Mouse (Mus musculus) midbrain, embryonic 10.5 days (tissue): ENCODE data around the gene Ly6c2. TPM values are rescaled to one million over a fixed set of nuclear protein-coding genes. Genes with fewer than 3 reads are reported as not detected.
A peak's percentile ranks its signal among the peaks of the same experiment; 100 is the strongest.
"Not testable (repeated sequence)": the region's sequence is repeated elsewhere in the genome, so short reads cannot be mapped to it uniquely, and the experiment has no call there.

Experiments used
- DNase-seq: peaks from one replicate; pipeline ENCODE4 v3.0.0-alpha.2; 2017; ENCODE audit warnings: low spot score
- H3K27ac ChIP-seq: fragments of 300-500 bp; sonication (generic); replicated peaks from 2 replicates; pipeline ENCODE4 v1.5.1; 2016; ENCODE audit warnings: mild to moderate bottlenecking
- H3K27me3 ChIP-seq: fragments of 300-500 bp; sonication (generic); 2 replicates; pipeline ENCODE4 v1.6.1; 2016; ENCODE audit warnings: low read depth, mild to moderate bottlenecking; ENCODE audit not compliant: poor library complexity, severe bottlenecking
- H3K36me3 ChIP-seq: fragments of 300-500 bp; sonication (generic); 2 replicates; pipeline ENCODE4 v1.6.1; 2016; ENCODE audit warnings: mild to moderate bottlenecking, moderate library complexity
- H3K4me1 ChIP-seq: fragments of 300-500 bp; sonication (generic); 2 replicates; pipeline ENCODE4 v1.6.1; 2016
- H3K4me3 ChIP-seq: fragments of 300-500 bp; sonication (generic); 2 replicates; pipeline ENCODE4 v1.5.1; 2016; ENCODE audit warnings: mild to moderate bottlenecking, moderate library complexity
- H3K9me3 ChIP-seq: fragments of 300-500 bp; sonication (generic); replicated peaks from 2 replicates; pipeline ENCODE4 v1.6.1; 2016; ENCODE audit warnings: mild to moderate bottlenecking
- whole genome bisulfite sequencing: fragments of 180-500 bp; shearing (Covaris S2); methylation state at CpG from one replicate; pipeline ENCODE4 v1.1.7; 2016; 5-methylcytosine and 5-hydroxymethylcytosine counted together
- polyA plus RNA-seq: library from polyadenylated mRNA; unstranded; fragments of >200 nt; fragmentation: Nextera tagmentation; extraction: Ambion mirVana; gene quantifications from 2 replicates; pipeline ENCODE4 v1.2.1, GENCODE M21; 2016

The Ly6c2 gene
- polyA plus RNA-seq, 1 experiment from 2014 or later: not detected

DNA sequence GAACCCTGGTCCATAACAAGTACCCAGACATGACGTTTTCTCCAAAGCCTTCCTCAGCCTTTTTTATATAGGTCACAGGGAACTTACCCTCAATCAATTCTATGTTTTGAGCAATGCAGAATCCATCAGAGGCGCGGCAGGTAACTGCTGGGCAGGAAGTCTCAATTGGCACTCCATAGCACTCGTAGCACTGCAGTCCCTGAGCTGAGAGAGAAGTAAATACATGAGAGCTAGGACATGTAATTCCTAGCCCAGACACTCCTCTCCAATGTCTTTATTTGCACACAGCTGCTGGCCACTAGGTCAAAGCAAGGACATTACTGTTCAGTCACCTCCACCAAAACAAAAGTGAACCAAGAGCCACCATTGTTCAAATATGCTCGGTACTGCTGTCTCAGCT, 1.3 kb downstream of the Ly6c2 start:
- H3K4me1 ChIP-seq, H3K4me3 ChIP-seq, H3K27ac ChIP-seq, DNase-seq, H3K9me3 ChIP-seq, H3K36me3 ChIP-seq, H3K27me3 ChIP-seq: not testable (repeated sequence)
- 81% methylated on average over 3 of the region's 5 CpGs for WGBS

DNA sequence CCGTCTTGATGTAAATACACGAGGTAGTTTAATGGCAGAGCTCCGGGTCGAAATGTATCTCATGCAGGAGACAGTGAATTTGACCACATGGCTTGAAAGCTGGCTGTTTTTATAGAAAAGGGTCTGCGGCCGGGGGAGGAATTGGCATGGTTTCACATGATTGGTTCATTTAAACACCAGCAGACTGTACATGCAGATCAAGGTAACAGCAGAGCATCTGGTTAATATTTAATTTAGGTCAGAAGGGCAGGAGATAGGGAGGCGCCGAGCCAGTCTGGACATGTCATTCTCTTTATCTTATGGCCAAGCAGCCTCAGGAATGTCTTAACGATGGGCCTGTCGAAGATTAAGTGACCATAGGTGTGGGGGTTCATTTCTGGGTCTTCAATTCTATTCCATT, 12.5 kb downstream of the Ly6c2 start:
- Histone ChIP-seq H3K4me1 (no peaks in the 10 kb centered on the region), H3K4me3 (no peak overlapping the region), H3K27ac (no peak overlapping the region), H3K27me3 (no peaks in the 10 kb centered on the region), H3K9me3 (no peaks in the 10 kb centered on the region), H3K36me3 (no peaks in the 10 kb centered on the region)
- WGBS: 90% methylated on average over 10 of the region's 10 CpGs
- no peak for DNase-seq

GRCm38 (mm10) chr15:75088041-75088440, 23.7 kb downstream of the Ly6c2 start:
- not testable (repeated sequence) for H3K27me3 ChIP-seq, H3K9me3 ChIP-seq, H3K4me3 ChIP-seq, H3K4me1 ChIP-seq, H3K36me3 ChIP-seq, H3K27ac ChIP-seq, DNase-seq
- WGBS: 15% methylated on average over 2 of the region's 2 CpGs

- 85% methylated on average over 4 of the region's 4 CpGs for WGBS
These were observed 41.8 kb downstream of the Ly6c2 start for GRCm38 (mm10) chr15:75069965-75070364.

GRCm38 (mm10) chr15:75062030-75062574, 49.7 kb downstream of the Ly6c2 start:
- H3K9me3 ChIP-seq, H3K27ac ChIP-seq, H3K4me1 ChIP-seq, H3K4me3 ChIP-seq, H3K36me3 ChIP-seq, H3K27me3 ChIP-seq: not testable (repeated sequence)
- 37% methylated on average over 6 of the region's 6 CpGs for WGBS
- peak; percentile 62 for DNase-seq

More at GRCm38 (mm10) chr15:75069965-75070364, 41.8 kb downstream of the Ly6c2 start:
- Histone ChIP-seq H3K36me3 (no peaks in the 10 kb centered on the region), H3K4me3 (no peak overlapping the region), H3K9me3 (no peaks in the 10 kb centered on the region), H3K4me1 (no peaks in the 10 kb centered on the region), H3K27me3 (no peaks in the 10 kb centered on the region), H3K27ac (no peak overlapping the region)
- DNase-seq: no peak

DNA sequence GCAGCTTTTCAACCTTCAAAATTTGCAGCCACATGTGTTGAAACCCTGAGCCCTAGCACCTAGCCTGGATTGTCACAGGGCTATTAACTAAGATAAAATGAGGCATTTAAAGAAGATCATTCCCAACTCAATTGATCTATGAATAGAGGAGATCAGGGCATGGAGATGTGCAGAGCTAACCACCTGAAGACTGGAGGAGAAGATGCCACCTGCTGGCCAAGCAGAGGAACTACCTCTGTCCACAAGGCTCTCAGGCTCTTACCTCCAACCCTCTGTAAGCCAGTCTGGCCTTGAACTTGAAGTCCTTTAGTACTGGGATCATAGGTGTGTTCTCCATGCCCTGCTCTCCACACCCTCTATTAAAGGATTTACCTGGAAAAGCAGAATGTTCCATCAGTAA, 51.3 kb downstream of the Ly6c2 start:
- Histone ChIP-seq H3K4me1 (no peaks in the 10 kb centered on the region), H3K4me3 (no peak overlapping the region), H3K36me3 (no peaks in the 10 kb centered on the region), H3K27me3 (no peaks in the 10 kb centered on the region), H3K9me3 (no peaks in the 10 kb centered on the region), H3K27ac (no peak overlapping the region)
- DNase-seq: peak; percentile 15

Other genes starting within 250 kb of the Ly6c2 start
- not detected in 2 replicates for gene 2010109I03Rik, start 214.9 kb downstream of the Ly6c2 start, polyA plus RNA-seq
- gene Ly6i, start 128.5 kb downstream of the Ly6c2 start, polyA plus RNA-seq: not detected in 2 replicates
- not detected in 2 replicates for gene Ly6a, start 113.9 kb downstream of the Ly6c2 start, polyA plus RNA-seq
- gene Ly6c1, start 63.1 kb downstream of the Ly6c2 start, polyA plus RNA-seq: 0.81 and 1.1 TPM in 2 replicates
- not detected in 2 replicates for gene Ly6g, start 43.3 kb upstream of the Ly6c2 start, polyA plus RNA-seq
- gene BC025446, start 104.4 kb upstream of the Ly6c2 start, polyA plus RNA-seq: not detected in 2 replicates
- not detected in 2 replicates for gene Ly6f, start 156.5 kb upstream of the Ly6c2 start, polyA plus RNA-seq